Mouse (Mus musculus) heart, adult 2 months (tissue): ENCODE results near the gene Gm20662.

Experiments
- CTCF ChIP-seq: fragments of 200-600 bp; IDR thresholded peaks from 2 replicates; pipeline ENCODE4 v1.8.1; 2022; ENCODE audit warnings: antibody characterized with exemption, mild to moderate bottlenecking, moderate library complexity
- EP300 ChIP-seq: fragments of 200-500 bp; IDR thresholded peaks from 2 replicates; pipeline ENCODE4 v1.6.1; 2011; ENCODE audit warnings: low read depth, low read length, control low read depth; ENCODE audit not compliant: insufficient read depth
- POLR2A ChIP-seq: fragments of 200-500 bp; IDR thresholded peaks from 2 replicates; pipeline ENCODE4 v1.6.1; 2011; ENCODE audit warnings: mild to moderate bottlenecking, low read depth, low read length, control low read depth; ENCODE audit not compliant: insufficient read depth

- TF ChIP-seq POLR2A (no peak), CTCF (no peak), EP300 (no peak)
Measured at GRCm38 (mm10) chr9:108069007-108069406, 72.9 kb downstream of the Gm20662 start.
